Mouse (Mus musculus) spleen, postnatal 36 days (tissue): ENCODE data around the gene Prrg1.
"Not testable (repeated sequence)": the region's sequence is repeated elsewhere in the genome, so short reads cannot be mapped to it uniquely, and the experiment has no call there.

Experiments
- DNase-seq, 2 experiments: peaks; one replicate each; pipeline ENCODE4 v3.0.0; 2022; ENCODE audit warnings: low spot score in 2 of 2, mixed read lengths in 1 of 2

The Prrg1 gene

DNA sequence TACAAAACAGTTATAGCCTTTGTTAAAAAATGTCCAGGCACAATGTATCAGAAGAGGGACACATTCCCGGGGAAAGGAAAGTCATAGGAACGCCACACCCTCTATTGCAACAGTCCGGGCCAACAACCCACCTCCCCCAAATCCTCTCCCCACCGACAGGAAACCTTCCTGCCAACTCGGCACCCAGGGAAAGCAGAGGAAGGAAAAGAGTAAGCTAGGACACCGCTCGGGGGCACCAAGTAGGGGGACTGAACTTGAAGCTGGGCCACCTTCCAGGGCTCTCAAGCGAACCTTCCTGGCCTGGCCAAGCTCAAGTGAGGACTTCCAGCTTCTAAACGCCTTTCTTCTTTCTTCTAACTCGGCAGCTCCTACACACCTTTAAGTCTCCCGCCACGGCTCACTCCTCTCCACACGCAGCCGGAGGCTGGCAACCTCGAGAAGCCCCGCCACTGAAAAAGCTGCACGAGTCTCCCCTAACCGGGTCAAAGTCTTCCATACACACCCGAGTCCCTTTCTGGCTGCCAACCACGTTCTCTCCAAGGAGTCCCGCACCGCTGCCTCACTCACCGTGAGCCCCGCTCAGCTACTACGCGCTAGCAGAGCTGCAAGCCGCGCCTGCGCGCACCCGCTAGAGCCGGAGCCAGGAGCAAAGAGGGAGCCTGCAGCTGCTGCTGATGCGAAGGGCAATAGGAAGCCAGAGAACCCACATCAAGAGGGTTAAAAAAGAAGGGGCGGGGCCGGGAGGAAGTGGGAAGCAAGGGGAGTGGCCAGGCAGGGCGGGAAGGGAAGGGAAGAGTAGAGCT, at the start of gene Prrg1:
Gene Prrg1 (minus strand): TSS at position 695 of the 803 bp plus-strand sequence.
- peak; percentile 47 to 55 for DNase-seq

DNA sequence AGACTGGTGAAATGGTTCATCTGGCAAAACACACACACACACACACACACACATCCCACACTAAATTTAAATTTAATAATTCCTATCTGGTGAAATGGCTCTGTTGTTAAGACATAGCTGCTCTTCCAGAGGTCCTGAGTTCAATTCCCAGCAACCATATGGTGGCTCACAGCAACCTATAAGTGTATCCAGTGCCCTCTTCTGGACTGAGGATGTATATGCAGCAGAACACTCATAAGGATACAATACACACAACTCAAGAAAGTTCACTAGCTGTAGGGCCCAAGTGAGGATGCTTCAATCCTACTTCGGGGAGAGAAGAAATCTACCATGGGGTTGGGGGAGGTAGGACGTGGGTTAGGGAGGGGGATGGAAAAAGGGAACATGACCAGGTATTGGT, 22.1 kb upstream of the Prrg1 start:
- DNase-seq = no peak

DNA sequence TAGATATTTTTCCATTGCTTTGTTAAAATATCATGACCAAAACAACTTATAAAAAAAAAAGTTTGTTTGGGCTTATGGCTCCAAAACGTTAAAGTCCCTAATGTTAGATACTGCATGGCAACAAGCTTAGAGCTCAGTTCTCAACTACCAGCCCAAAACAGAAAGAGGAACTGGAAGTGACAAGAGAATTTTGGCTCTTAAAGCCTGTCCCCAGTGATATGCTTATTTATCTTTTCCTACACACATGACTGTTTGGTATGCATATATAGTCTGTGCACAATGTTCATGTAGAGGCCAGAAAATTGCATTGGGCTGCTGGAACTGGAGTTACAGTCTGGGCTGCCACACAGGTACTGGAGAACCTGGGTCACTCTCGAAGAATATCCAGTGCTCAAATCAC, 9.4 kb upstream of the Prrg1 start:
- DNase-seq = no peak

DNA sequence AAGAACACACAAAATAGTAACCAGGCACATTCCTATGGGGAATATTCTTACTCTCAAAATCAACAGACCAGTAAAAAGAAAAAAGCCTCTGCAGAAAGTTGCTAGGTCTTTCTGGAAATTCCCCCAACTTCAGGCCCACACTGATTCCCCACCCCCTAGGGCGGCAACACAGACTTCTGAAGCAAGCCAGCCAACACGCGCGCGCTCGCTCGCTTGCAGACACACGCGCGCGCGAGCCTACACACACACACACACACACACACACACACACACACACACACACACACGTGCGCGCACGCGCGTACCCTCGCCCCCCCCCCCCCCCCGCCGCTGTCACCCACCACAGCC, 868 bp downstream of the Prrg1 start:
- peak; percentile 25 to 41 for DNase-seq

DNA sequence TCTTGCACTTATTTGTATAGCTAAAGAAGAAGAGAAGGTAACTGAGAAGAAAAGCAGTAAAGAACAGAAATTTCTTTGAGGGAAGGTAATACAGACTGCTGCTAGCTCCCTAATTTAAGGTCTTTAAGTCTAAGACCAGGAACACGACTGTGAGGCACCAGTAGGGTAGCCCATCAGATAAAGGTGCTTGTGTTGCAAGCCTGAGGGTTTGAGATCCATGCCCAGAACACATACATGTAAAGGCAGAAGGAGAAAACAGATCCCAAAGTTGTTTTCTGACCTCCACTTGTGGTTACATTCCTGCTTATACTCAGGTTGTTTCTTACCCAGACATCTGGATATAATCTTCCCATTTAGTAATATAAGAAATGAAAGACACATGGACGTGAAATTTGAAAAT, 20.2 kb downstream of the Prrg1 start:
- no peak for DNase-seq

DNA sequence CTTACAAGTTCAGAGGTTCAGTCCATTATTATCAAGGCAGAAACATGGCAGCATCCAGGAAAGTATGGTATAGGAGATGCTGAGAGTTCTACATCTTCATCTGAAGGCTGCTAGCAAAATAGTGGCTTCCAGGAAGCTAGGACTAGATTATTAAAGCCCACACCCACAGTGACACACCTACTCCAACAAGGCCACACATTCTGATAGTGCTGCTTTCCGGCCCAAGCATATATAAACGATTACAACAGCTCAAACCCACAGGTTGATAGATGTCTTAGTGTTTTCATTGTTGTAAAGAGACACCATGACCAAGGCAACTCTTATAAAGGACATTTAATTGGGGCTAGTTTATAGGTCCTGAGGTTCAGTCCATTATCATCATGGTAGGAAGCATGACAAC, 30.3 kb downstream of the Prrg1 start:
- no peak for DNase-seq

DNA sequence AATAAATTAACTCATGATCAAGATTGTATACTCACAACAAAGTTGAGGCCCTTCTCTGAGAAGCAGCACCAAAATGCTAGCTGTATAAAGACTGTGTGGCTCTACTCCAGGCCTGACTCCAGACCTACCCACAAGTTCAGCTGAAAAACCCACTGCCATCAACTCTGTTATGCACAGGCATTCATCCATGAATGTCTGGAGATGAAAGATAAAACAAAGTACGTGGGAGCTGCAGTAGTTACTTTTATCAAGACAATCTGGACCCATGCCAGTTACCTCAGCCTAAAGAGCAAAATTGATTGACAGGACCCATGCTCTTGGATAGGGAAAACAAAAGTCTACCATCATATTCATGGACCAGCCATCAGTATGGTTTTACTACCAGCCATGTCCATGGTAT, 31.0 kb downstream of the Prrg1 start:
- no peak for DNase-seq

DNA sequence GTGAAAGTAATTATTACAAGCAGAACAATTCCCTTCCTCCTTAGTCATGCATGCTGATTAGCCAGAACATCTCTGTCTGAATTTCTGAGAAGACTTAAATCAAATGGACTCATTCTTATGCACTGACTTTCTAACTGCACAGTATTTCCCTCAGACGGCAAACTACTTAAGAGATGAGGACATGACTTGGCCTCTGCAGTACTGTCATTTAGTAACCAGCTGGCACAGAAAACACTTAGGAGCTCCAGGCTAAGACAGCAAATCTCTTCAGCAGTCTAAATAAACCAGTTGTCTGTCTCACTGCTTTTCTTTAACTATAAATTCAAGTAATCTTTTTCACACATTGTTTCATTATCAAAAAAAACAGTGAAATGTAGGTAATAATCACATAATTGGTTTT, 36.0 kb downstream of the Prrg1 start:
- DNase-seq = no peak

DNA sequence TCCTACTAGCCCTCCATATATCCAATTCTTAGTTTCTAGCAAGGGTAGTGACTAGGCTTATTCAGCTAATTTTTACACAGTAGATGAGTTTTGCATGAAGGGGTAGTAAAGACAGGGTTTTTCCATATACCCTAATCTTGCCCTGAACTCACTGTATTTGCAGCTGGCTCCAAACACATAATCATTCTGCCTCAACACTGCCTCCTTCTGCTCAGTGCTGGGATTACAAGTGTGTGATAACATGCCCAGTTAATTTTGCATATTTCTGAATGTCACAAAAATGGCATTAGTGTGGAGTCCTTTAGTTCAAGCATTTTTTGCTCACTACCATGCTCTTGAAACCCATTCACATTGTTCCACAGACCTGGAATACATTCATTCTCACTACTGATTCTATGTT, 44.0 kb downstream of the Prrg1 start:
- DNase-seq = no peak

DNA sequence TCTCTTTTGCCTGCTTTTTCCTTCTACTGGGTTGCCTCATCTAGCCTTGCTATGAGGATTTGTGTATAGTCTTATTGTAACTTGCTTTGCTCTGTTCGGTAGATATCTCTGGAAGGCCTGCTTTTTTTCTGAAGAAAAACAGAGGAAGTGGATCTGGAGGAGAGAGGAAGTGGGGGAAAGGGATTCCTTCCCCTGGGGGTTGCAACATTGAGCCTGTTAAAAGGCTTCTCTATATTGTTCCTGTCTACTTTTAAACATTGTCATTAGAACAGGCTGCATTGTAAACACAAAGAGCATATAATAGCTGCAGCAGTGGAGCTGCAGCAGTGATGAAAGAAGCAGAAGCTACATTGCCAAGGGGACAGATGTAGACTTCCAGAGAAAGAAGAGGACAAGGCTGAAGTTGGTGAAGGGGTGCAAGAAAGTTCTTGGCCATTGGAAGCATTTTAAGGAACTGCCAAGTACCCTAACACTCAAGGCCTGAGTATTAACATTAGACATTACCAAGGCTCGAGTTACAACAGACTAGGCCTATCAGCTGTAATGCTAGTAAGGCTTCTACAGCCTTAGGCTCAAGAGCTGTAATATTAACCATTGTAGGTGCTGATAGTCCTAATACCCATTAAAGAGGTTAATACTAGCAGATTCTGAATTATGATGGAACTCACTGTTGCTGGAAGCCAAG, 44.9 kb downstream of the Prrg1 start:
- DNase-seq = no peak

DNA sequence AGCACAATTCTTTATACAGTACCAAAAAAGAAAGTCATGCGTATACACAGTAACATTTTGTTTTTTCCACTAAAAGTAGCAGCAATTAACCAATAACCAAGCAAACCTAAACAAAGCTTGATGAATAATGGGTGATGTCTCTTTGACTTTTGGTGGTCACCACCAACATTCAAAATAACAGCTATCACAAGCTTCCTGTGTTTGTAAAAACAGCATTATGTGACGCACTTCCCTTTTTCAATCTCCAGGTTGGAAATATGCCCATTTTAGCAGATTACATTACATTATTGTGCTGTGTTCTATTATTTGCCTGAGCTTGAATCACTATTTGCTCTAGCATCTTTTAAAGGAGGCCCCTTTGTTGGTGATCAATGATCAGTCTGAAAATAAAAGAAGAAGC, 65.4 kb downstream of the Prrg1 start:
- no peak for DNase-seq

DNA sequence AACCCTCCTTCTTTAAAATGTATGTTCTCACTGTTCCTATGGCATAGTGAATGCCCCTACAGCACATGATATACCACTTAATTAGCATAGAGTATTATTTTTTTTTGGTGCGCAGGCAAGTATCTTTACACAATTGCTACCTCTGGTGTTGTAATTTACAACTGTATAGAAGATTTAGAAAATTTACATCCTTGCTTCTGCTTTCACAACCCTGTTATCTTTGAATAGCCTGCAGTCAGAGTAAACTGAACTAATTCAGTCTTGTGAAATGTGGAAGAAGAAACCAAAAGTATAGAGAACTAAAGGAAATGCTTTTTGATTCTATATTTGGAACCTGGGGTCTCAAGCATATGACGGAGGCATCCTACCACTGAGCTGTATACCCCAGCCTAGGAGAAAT, 100.7 kb downstream of the Prrg1 start:
- no peak for DNase-seq

DNA sequence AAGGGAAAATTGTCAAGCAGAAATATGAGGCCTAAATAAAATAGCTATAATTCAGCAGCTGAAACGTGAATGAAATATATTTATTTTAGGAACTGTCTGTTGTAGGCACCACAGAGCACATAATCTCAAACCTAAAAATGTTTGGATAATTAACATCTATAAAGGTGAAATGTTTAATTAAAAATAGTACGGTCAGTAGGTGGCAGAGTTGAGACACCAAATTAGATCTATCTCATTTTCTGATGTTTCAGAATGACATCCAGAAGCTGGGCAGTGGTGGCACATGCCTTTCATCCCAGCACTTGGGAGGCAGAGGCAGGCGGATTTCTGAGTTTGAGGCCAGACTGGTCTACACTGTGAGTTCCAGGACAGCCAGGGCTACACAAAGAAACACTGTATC, 104.0 kb downstream of the Prrg1 start:
- DNase-seq = no peak

DNA sequence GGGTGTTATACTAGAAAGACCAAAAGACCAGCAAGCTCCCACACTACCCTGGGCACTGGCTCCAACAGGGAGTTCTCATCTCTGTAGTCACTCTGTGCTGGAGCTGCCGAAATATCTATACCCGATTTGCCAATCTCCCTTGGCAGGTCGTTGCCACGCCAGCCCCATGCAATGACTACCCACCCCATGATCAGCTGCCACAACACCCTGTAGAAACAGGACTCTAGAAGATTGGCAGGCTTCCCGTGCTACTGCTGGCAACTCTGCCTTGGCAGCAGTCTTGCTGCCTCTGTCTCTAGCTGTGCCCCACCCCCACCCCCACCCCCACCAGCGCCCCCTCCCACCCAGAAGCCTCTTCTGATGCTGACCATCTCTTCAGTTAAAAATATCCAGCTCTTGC, 149.3 kb downstream of the Prrg1 start:
- DNase-seq = no peak

DNA sequence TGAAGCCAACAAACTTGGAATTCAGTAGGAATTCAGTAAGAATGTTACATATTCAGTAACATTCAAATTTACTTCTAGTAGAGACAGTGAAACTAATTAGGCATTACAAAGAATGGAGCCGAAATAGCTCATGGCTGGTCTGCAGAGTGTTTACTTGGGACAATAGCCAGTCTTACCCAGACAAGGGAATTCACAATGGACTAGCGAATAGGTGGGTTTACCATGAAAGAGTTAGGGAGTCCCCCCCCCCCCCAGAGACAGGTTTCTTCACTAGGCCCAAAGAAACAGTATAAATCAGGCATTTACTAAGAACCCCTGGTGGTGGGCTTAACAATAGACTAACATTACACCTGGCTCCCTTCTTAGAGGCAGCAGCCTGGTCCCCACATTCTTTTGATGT, 180.3 kb downstream of the Prrg1 start:
- DNase-seq = not testable (repeated sequence)
